Mouse (Mus musculus): Measurements from ENCODE around the gene Inf2. TPM values are rescaled to one million over a fixed set of nuclear protein-coding genes. Genes with fewer than 3 reads are reported as not detected.

Gene Inf2
- polyA plus RNA-seq, 1 experiment = 11.0 TPM

DNA sequence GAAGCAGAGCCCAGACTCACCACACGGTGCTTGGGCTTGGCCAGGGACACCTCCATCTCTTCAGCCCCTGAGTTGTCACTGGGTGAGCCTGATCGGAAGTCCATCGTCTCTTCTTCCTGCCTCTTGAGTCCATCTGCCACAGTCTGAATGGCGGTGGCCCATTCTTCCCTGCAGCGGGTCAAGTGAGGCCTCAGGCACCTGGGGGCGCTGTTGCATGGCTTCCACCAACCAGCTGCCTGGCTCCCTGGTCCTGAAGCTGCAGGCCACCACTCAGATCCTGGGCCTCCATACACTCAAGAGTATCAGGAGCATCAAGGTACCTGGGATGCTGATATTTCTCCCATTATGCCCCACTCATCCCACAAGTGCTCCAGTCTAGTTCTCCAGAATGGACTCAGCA lies 70.5 kb downstream of the Inf2 start:
- Histone ChIP-seq H3K36me3 (ENCODE audit: control insufficient read depth, insufficient read depth, low read length) (peaks cover 67% of the 10 kb centered on the region), H3K4me3 (ENCODE audit: low read depth, low read length) (no peak overlapping the region), H3K27me3 (ENCODE audit: control insufficient read depth, insufficient read depth, low read length) (no peaks in the 10 kb centered on the region), H3K27ac (ENCODE audit: insufficient read depth, low read depth, low read length) (no peak overlapping the region), H3K4me1 (ENCODE audit: control insufficient read depth, insufficient read depth, insufficient read length, low read length) (no peaks in the 10 kb centered on the region)
- 75% methylated on average over 6 of the region's 6 CpGs for WGBS
- TF ChIP-seq POLR2A (IDR thresholded peaks at IDR 0.05; ENCODE audit: low read depth, low read length) (no peak), CTCF (IDR thresholded peaks at IDR 0.05; ENCODE audit: extremely low read depth, insufficient read length, insufficient replicate concordance, low read depth, low read length) (peak; percentile 32; the same call in 1 of the 2 replicates)

DNA sequence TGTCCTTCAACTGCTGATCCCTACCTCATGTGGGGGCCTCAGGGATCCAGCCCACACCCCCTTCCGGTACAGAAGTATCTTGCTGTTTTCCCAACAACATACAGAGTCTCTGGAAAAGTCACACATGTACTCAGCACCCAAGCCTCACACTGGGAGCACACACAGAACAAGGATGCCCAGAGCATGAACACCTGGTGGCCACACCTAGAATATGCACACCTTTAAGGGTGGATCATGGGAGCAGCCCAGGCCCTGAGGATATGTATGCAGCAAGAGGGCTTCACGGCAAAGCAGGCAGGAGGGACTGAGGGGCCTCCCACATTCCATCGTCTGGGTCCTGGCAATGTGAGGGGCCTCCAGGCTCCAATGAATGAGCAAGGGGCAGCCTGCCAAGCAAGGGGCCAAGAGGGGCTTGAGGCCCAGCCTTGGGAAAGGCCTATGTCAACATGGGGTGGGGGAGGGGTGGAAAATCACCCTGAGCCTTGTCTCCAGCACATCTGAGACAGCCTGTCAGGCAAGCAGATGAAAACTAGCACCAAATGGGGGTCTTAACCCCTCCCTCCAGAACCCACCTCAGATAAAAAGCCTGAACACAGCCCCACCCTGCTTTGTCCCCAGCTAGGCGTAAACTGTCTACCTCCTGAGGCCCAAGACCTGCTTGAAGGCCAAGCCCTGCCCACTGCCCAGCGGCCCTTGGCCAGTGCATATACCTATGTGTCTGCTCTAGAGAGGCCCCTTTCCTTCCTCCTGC lies 72.2 kb downstream of the Inf2 start:
- Histone ChIP-seq H3K36me3 (ENCODE audit: control insufficient read depth, insufficient read depth, low read length) (peaks cover 57% of the 10 kb centered on the region), H3K4me3 (ENCODE audit: low read depth, low read length) (no peak overlapping the region), H3K4me1 (ENCODE audit: control insufficient read depth, insufficient read depth, insufficient read length, low read length) (peaks cover 4% of the 10 kb centered on the region; the same call in 1 of the 2 replicates), H3K27ac (ENCODE audit: insufficient read depth, low read depth, low read length) (no peak overlapping the region), H3K27me3 (ENCODE audit: control insufficient read depth, insufficient read depth, low read length) (no peaks in the 10 kb centered on the region)
- WGBS = 58% methylated on average over 5 of the region's 5 CpGs
- TF ChIP-seq CTCF (IDR thresholded peaks at IDR 0.05; ENCODE audit: extremely low read depth, insufficient read length, insufficient replicate concordance, low read depth, low read length) (no peak), POLR2A (IDR thresholded peaks at IDR 0.05; ENCODE audit: low read depth, low read length) (no peak)

DNA sequence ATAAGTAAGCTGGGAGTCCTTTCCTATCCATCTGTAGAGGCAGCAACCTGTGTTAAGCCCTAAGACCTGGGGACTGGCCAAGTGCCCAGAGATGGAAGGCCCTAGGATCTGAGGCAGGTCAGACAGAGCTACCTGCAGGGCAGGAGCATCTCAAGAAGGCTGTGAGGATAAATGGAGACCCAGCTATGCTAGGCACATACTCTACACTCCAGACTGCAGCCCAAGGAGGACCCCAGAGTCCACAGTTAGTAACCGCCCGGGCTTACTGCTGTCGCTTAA lies 72.7 kb downstream of the Inf2 start:
- H3K36me3 ChIP-seq (ENCODE audit: control insufficient read depth, insufficient read depth, low read length) = peaks cover 54% of the 10 kb centered on the region
- H3K27ac ChIP-seq (ENCODE audit: insufficient read depth, low read depth, low read length) = no peak overlapping the region
- H3K27me3 ChIP-seq (ENCODE audit: control insufficient read depth, insufficient read depth, low read length) = no peaks in the 10 kb centered on the region
- TF ChIP-seq POLR2A (IDR thresholded peaks at IDR 0.05; ENCODE audit: low read depth, low read length) (no peak), CTCF (IDR thresholded peaks at IDR 0.05; ENCODE audit: extremely low read depth, insufficient read length, insufficient replicate concordance, low read depth, low read length) (no peak)
- WGBS = 88% methylated on average over 3 of the region's 3 CpGs
- H3K4me3 ChIP-seq (ENCODE audit: low read depth, low read length) = no peak overlapping the region
- peaks cover 6% of the 10 kb centered on the region; the same call in 1 of the 2 replicates for H3K4me1 ChIP-seq (ENCODE audit: control insufficient read depth, insufficient read depth, insufficient read length, low read length)

DNA sequence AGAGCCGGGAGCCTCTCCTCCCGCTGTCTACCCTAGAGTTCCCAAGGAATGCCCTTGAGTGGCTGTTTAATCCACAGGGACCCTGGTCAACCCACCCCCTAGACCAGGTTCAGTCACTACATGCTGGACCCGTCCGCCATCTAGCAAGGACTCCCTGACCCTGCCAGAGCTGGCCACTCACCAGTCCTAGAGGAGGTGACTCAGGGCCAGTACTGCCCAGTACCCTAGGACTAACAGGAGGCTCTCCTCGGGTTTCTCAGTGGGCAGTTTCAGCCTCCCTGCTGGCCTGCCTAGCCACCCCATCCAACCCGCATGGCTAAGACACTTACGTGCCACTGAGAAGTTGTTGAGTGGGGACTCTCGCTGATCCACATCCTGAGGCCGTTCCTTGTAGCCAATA lies 73.3 kb downstream of the Inf2 start:
- H3K4me1 ChIP-seq (ENCODE audit: control insufficient read depth, insufficient read depth, insufficient read length, low read length) = peaks cover 6% of the 10 kb centered on the region; the same call in 1 of the 2 replicates
- H3K4me3 ChIP-seq (ENCODE audit: low read depth, low read length) = no peak overlapping the region
- WGBS = 82% methylated on average over 9 of the region's 9 CpGs
- no peaks in the 10 kb centered on the region for H3K27me3 ChIP-seq (ENCODE audit: control insufficient read depth, insufficient read depth, low read length)
- H3K27ac ChIP-seq (ENCODE audit: insufficient read depth, low read depth, low read length) = no peak overlapping the region
- TF ChIP-seq POLR2A (IDR thresholded peaks at IDR 0.05; ENCODE audit: low read depth, low read length) (no peak), CTCF (IDR thresholded peaks at IDR 0.05; ENCODE audit: extremely low read depth, insufficient read length, insufficient replicate concordance, low read depth, low read length) (no peak)
- H3K36me3 ChIP-seq (ENCODE audit: control insufficient read depth, insufficient read depth, low read length) = peaks cover 48% of the 10 kb centered on the region

DNA sequence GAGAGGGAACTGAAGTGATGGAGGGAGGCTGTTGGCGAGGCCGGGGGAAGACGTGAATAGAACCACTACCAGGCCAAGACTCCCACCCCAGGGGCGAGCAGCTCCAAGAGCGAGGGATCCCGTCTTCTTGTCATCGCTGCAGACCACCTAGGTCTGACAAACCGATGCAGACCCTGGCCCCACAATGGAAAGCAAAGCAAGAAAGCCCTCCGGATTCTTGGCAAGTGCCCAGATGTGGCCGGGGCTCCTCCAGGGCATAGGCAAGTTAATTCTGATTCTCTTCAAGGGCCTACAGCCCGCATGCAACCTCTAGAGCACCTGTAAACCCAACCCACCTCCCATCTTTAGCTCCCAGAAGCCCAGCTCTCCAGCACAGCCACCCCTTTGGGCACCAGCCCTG lies 74.7 kb downstream of the Inf2 start:
- Histone ChIP-seq H3K27ac (ENCODE audit: insufficient read depth, low read depth, low read length) (no peak overlapping the region), H3K4me3 (ENCODE audit: low read depth, low read length) (no peak overlapping the region), H3K4me1 (ENCODE audit: control insufficient read depth, insufficient read depth, insufficient read length, low read length) (peaks cover 6% of the 10 kb centered on the region; the same call in 1 of the 2 replicates), H3K36me3 (ENCODE audit: control insufficient read depth, insufficient read depth, low read length) (peaks cover 39% of the 10 kb centered on the region), H3K27me3 (ENCODE audit: control insufficient read depth, insufficient read depth, low read length) (no peaks in the 10 kb centered on the region)
- no peak for TF ChIP-seq POLR2A (IDR thresholded peaks at IDR 0.05; ENCODE audit: low read depth, low read length)
- TF ChIP-seq CTCF (IDR thresholded peaks at IDR 0.05; ENCODE audit: extremely low read depth, insufficient read length, insufficient replicate concordance, low read depth, low read length) = no peak
- 86% methylated on average over 11 of the region's 11 CpGs for WGBS

DNA sequence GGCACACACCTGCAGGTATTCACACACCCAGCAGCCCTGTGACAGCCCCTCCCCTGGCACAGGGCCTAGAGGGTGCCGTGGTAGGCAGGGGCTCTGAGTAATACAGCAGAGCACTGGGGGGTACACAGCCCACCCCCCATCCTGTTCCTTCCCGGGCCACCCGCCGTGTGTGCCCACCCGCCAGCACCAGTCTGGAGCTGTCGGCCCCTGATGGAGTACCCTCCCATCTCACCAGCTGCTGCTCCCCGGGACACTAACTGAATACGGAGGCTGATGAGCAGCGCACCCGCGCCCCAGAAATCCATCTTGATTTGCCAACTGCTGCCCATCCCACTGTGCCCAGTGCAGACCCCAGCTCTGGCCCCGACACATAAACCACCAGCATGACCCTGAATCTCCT lies 75.1 kb downstream of the Inf2 start:
- Histone ChIP-seq H3K27me3 (ENCODE audit: control insufficient read depth, insufficient read depth, low read length) (no peaks in the 10 kb centered on the region), H3K4me3 (ENCODE audit: low read depth, low read length) (no peak overlapping the region), H3K27ac (ENCODE audit: insufficient read depth, low read depth, low read length) (no peak overlapping the region), H3K36me3 (ENCODE audit: control insufficient read depth, insufficient read depth, low read length) (peaks cover 39% of the 10 kb centered on the region), H3K4me1 (ENCODE audit: control insufficient read depth, insufficient read depth, insufficient read length, low read length) (peaks cover 6% of the 10 kb centered on the region; the same call in 1 of the 2 replicates)
- WGBS = 92% methylated on average over 12 of the region's 12 CpGs
- no peak for TF ChIP-seq CTCF (IDR thresholded peaks at IDR 0.05; ENCODE audit: extremely low read depth, insufficient read length, insufficient replicate concordance, low read depth, low read length)
- no peak for TF ChIP-seq POLR2A (IDR thresholded peaks at IDR 0.05; ENCODE audit: low read depth, low read length)

DNA sequence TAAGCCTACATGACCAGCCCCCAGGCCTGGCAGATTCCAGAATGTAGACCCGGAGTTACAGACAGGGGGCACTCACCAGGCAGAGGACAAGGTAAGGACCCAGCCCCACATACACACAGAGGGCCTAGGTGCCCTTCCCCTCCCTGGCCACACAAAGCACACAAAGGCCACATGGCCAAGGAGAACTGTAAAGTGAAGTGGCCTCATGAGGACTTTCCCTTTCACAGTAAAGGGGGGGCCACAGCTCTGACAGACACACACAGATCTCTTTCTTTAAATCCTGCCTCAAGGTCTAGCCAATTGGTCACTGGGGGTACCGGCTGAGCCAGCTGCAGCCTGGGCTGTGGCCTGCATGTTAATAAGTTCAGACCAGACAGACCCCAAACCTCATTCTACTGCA lies 75.5 kb downstream of the Inf2 start:
- H3K36me3 ChIP-seq (ENCODE audit: control insufficient read depth, insufficient read depth, low read length) = peaks cover 39% of the 10 kb centered on the region
- H3K27ac ChIP-seq (ENCODE audit: insufficient read depth, low read depth, low read length) = no peak overlapping the region
- WGBS = 71% methylated on average over 2 of the region's 2 CpGs
- peaks cover 6% of the 10 kb centered on the region; the same call in 1 of the 2 replicates for H3K4me1 ChIP-seq (ENCODE audit: control insufficient read depth, insufficient read depth, insufficient read length, low read length)
- TF ChIP-seq CTCF (IDR thresholded peaks at IDR 0.05; ENCODE audit: extremely low read depth, insufficient read length, insufficient replicate concordance, low read depth, low read length) (no peak), POLR2A (IDR thresholded peaks at IDR 0.05; ENCODE audit: low read depth, low read length) (no peak)
- H3K4me3 ChIP-seq (ENCODE audit: low read depth, low read length) = no peak overlapping the region
- H3K27me3 ChIP-seq (ENCODE audit: control insufficient read depth, insufficient read depth, low read length) = no peaks in the 10 kb centered on the region

All from small intestine, adult 2 months (tissue).